Mouse (Mus musculus) c-Kit-positive CD71-negative TER-119-negative erythroid progenitor cells, embryonic 14.5 days (primary cell): ENCODE results near the gene Tex2.
A peak's percentile ranks its signal among the peaks of the same experiment; 100 is the strongest.
"Not testable (repeated sequence)": the region's sequence is repeated elsewhere in the genome, so short reads cannot be mapped to it uniquely, and the experiment has no call there.

ENCODE experiments used
- DNase-seq: peaks from one replicate; pipeline ENCODE4 v3.0.0-alpha.2; 2013; ENCODE audit warnings: low read depth

The Tex2 gene

DNA sequence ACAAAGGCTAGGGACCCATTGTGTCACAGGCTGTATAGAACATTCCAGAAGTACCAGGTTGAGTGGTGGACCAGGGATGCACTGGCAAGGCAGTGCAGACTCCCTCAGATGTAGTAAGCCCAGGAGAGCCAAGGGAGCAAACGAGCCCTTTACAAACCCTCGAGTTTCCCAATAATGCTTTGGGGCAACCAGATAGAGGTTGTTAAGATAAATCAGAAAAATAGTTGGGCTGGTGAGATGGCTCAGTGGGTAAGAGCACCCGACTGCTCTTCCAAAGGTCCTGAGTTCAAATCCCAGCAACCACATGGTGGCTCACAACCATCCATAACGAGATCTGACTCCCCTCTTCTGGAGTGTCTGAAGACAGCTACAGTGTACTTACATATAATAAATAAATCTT, 5.5 kb upstream of the Tex2 start:
- not testable (repeated sequence) for DNase-seq

DNA sequence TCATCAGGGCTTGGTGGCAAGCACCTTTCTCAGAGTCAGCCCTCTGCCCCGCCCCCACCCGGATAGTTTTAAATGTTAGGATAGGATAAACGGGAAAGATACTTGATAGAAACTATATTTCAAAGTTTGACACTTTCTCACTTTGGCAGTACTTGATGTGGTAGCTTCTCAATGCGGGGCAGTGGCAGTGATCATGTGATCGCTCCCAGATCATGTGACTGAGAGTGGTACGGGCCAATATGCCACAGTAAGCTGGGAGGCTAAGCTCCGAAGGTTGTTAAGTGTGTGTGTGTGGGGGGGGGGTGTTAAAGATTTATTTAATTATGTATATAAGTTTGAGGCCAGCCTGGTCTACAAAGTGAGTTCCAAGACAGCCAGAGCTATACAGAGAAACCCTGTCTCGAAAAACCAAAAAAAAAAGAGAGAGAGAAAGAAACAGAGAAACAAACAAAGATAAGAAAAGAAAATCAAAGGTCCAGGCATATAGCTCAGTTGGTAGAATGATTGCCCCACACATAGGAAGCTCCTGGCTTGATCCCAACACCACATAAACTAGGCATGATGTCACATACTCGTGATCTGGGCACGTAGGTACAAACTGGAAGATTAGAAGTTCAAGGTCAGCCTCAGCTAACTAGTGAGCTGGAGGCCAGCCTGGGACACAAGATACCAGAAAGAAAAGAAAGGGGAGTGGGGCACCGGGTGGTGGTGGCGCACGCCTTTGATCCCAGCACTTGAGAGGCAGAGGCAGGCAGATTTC, 4.8 kb upstream of the Tex2 start:
- no peak for DNase-seq

DNA sequence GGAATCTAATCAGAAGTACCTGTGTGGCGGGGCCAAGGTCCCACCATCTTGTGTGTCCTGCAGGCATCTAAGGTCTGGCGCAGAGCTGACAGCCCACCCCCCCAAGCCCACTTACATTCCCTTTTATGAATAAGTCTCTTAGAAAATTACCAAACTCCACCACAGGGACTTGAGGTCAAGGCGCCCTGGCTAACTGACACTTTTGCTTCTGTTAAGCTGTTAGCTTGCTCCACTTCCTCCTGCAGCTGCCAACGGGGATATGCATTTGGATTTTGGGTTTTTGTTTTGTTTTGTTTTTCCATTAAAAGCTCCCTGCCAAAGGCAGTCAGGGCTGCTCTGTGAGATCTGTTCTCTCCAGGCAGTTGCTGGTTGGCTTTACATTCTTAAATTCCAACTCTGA, 2.3 kb upstream of the Tex2 start:
- DNase-seq: no peak

DNA sequence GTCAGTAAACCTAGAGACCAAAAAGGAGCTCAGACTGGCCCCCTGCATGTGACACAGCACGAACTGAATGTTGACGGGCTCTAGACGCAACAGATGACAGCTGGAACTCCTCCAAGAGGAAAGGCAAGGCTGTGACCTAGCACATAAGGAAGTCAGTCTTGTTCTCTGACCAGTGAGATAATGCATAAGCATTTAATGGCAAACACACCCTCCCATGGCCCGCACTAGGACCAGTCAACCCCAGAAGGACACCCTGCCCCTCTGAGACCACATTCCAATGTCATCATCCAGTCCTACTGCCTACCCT, 1.1 kb upstream of the Tex2 start:
- DNase-seq: no peak

DNA sequence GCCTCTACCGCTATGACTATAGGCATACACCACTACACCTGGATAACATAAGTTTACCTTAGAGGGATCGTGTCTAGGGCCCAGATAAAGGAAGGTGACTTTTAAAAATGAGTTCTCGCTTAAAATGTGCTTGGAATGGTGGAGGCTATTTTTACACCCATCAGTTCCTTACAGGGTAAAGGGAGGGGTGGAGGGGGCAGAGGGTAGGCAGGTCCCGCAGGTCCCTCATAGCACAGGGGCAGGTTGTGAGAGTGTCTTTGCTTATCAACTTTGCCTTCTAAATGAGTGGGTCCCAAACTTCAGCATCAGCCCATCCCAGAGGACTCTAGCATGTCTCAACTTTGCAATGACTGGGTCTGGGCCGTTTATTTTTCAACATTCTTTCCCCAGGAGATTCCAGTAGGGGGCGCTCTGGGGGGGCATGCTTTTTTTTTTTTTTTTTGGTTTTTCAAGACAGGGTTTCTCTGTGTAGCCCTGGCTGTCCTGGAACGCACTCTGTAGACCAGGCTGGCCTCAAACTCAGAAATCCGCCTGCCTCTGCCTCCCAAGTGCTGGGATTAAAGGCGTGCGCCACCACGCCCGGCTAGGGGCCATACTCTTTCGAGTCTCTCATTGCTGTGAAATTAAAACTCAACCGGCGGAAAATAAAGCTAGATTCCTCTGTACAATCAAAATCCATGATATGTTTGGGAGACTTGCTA, 565 bp upstream of the Tex2 start:
- DNase-seq: no peak

DNA sequence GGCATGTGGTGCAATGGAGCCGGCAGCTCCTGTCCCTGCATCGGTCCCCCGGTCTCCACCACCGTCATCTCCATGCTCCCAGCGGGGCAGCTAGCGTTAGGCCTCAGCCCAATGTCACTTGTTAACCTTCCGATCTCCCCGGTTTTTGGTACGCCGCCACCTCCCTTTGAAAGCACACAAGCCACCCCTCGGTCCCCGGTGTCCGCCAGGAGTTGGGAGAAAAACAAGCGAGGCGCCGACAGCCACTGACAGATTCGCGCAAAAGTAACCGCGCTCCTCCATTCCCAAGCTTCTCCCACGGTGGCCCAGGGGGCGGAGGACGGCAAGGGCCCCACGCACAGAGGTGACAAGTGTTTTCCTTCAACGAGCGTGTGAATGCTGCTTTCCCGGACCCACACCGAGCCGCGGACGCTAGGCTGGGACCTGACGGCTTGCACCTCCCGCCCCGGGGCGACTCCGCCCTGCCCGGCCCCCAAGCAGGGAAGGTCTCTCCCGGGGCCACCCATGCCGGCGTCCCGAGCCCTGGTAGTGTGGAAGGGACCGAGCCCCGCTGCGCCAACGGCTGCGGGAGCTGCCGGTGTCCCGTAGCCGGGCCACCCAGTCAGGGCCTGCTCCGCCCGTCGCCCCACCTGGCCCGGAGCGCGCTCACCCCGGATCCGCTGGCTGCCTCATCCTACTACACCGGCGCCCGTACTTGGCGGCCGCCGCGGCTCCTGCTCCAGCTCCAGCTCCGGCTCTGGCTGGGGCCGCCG, 838 bp downstream of the Tex2 start:
- DNase-seq: no peak

DNA sequence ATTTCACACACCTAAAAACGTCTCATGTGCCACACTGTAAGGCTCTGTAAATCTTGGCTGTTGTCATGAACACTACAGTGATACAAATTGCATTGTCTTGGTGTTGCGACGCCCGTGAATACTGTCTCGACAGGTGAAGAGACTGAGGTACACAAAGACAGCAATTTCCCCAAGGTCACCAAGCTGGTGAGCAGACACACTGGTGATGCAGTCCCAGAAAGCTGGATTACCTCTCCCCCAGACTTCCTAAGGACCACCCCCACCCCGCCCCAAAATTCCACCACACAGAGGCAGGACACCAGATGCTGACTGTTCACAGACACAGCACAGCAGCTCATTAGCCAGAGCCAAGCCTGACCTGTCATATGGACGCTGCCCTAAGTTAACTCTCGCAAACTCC, 3.5 kb downstream of the Tex2 start:
- no peak for DNase-seq

DNA sequence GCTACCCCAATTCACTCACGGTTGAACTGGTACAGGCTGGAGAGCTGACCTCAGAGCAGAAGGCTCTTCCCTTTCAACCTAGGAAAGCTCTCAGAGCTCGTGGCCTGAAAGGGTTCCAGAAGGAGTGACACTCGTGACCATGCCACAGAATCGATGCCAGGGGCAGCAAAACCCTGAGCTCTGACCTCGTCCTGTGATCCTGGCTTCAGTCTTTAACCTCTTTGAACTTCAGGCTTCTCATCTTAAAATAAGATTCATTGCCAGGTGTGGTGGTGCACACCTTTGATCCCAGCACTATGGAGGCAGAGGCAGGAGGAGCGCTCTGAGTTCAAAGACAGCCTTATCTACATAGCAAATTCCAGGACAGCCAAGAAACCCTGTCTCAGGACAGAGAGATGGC, 5.9 kb downstream of the Tex2 start:
- DNase-seq: no peak

DNA sequence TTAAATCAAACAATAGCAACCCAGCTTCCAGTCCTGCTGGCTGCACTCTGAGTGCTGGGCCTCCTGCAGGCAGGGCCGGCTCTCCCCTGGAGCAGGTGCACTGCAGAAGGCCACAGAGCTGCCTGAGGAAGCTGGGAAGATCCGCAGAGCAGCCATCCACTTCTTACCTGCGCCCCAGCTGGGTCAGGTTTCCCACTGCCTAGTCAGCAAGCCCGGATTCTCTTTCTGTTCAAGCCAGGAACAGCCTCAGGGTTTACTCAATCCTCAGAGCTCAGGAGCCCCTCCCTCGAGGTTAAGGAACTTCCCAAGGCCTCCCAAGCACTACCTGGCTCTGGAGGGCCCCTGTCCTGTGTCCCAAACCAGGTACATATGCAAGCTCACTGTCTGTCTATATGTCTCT, 7.2 kb downstream of the Tex2 start:
- DNase-seq: no peak

DNA sequence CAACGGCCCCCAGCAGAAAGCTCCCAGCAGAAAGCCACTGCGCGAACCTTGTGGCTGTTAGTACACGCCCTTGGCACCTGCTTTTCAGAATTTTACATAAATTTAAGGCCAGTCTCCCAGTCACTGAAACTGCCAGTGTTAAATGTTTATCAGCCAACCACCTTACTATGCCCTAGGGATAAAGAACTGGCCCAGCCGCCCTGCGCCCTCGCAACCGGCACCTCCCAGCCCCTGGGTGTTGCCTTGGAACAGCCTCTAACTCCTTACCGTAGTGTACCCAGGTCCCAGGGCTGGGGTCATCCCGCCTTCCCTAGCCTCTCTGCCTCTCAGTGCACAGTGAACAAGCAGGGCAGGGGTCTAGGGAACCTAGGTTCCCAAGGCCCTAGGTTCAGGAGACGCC, 10.0 kb downstream of the Tex2 start:
- DNase-seq: no peak

DNA sequence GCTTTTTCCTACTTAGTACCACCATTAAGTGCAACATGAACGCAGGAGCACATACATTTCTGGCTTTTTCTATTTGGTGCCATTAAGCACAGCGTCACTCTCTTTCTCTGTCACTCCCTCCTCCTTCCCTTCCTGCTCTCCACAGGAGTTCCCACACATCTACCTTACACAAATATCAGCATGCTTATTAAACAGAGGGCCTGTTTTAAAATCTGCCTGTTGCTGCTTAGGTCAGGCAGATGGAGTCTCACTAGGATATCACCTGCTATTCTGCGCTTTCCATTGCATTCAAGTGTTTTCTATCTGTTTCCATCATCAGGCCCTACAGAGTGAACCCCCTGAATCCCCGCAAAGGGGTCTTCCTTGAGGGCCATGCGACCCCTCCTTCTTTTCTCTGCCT, 13.1 kb downstream of the Tex2 start:
- no peak for DNase-seq

DNA sequence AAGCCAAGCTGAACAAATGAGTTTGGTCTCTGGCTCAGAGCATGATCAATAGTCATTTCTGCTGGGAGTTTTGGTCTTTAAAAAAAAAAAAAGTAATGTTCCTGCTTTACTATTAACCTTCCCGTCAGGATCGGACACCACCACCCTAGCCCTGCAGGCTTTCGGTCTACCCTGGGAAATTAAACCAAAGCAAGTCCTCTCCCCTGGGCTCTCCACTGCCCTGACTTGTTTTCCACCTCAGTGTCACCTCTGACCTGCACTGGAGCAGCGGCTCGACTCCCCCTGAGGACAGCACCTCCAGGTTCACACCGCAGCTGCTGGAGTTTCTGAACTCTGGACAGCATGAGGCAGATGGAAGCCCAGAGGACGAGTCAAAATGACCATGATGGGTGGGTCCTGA, 13.9 kb downstream of the Tex2 start:
- no peak for DNase-seq

DNA sequence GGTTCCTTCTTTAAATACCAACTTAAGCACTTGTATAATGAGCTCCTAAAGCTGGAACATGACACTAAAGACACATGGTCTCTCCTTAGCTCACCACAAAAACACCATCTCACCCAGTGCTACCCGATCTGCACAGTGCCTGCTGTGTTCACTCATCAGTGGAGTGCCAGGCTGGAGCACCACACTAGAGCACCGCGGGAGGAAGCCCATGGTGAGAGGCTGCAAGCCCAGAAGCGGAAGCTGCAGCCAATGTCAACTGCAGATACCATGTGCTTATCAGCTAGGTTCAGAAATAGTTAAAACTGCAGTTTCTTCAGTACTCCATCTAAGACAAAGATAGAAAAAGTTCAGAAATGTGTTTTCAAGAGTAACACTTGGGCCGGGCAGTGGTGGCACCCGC, 14.9 kb downstream of the Tex2 start:
- peak; percentile 42 for DNase-seq

DNA sequence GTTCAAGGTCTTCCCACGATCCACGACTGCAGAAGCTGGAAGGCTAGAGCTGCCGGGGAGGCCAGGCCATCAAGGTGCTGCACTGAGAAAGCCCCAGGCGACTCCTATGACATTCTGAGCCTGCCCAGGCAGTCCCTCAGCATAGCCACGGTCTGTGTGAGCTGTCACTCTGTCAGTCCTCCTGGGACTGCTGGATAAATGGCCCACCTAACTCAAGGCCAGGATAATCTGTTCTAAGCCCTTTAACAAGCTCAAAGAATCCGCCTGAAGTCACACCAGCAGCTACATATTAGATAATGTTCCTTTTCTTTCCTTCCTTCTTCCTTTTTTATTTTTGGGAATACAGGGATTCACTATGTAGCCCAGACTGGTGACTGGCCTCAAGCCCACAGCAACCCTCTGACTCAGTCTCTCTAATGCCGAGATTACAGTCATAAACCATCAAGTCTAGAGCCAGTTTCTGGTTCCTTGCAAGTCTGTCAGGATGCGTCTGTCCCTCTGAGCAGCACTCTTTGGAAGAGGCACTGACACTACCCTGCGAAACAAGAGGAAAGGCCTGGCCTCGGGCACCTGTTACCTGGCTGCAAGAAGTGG, 15.4 kb downstream of the Tex2 start:
- DNase-seq: no peak

DNA sequence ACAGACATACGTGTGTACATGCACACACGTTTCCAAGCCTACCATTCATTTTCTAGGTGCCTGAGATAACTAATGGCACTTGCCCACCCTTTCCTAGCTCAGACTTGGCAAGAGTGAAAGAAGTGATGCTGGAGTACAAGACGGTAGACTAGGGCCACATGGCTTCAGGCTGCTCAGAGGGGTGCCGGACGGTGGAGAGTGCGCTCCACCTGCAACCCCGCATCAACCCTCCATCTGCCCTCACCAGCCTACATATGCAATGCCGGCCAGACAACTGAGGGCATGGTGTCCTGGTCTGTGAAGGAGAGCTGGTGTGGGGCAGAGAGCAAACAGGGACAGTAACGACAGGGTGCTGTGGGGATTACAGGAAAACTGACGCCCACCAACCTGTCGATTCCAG, 22.0 kb downstream of the Tex2 start:
- DNase-seq: no peak

DNA sequence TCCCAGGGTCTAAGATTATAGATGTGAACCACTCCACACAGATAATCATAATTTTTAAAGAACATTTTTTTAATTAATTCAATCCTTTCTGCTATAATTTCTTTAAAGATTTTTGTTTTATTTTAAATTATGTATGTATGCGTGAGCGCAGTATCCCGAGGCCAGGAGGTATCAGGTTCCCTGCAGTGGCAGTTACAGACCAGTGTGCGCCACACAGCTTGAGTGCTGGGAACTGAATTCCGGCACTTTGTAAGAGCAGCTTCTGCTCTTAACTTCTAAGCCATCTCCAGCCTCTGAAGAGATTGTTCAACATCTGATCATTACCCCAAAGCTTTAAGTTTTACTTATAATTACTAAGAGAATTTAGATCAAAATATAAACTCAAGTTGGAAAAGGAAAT, 23.1 kb downstream of the Tex2 start:
- no peak for DNase-seq

DNA sequence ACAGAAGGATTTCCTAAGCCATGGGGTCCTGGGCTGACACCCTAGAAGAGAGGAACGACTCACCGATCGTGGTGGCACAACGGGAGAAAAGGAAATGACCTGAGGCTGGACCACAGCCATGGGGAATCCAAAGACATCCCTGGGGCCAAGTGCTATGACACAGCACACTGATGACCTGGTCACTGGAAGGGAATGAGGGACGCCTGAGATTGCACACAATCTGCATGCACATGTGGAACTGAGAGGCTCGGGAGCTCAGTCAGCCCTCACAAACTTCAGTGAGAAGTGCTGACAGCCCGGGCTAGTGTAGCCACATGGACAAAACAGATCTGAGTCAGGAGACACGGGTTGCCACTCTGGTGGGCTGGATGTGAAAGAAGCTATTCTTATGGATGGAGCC, 24.4 kb downstream of the Tex2 start:
- no peak for DNase-seq

DNA sequence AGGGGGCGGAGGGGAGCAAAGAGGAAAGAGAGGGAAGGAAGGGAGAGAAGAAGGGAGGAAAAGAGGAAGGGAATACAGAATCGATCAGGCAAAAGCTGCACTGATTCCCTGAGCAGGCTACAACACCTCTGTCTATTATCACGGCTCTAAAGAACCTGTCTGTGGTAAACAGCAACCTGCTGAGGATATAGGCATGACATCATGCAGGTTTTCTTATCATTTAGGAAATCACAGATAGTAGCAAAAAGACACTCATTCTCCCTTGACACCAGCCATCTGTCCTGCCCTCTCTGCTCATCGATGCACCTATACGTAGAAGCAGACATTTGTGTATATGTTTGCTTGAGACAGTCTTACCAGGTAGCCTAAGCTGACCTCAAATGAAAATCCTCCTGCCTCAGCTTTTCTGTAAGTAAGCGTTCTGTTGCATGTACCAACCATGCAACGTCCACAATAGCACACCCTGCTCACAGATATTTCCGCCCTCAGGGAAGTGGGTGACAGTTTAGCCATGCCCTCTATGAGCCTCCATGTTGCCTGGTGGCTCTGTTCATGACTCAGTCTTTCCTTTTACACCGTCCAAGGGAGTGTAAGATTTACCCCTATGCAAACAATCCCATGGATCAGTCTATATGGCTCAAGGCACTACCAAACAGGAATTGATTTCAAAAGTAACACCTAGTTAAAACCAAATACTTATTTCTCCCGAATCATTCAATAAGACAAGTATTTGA, 25.3 kb downstream of the Tex2 start:
- no peak for DNase-seq

DNA sequence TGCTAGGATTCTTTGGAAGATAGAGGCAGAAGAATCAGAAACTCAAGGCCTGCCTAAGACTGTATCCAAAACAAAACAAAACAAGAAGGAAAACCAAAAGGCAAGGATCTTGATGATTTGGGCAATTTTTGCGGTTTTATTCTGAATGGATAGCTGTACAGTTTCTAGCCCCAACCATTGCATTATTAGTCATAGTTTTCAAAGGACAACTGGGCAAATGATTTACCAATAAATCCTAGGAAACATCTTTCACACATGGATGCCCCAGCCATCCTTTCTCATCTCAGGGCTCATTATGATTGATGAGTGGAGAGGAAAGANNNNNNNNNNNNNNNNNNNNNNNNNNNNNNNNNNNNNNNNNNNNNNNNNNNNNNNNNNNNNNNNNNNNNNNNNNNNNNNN, 29.4 kb downstream of the Tex2 start:
- DNase-seq: no peak

DNA sequence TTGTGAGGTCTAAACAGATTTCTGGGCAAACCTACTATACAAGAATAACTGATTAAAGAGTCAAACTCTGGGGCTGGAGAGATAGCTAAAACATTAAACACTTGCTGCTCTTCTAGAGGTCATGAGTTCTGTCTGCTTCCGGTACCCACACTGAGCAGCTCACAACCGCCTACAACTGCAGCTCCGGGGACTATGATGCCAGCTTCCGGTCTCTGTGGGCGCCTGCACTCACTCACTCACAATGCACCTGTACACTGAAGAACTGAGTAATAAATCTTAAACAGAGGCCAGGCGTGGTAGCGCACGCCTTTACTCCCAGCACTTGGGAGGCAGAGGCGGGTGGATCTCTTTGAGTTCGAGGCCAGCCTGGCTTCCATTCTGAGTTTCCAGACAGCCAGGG, 31.9 kb downstream of the Tex2 start:
- no peak for DNase-seq

DNA sequence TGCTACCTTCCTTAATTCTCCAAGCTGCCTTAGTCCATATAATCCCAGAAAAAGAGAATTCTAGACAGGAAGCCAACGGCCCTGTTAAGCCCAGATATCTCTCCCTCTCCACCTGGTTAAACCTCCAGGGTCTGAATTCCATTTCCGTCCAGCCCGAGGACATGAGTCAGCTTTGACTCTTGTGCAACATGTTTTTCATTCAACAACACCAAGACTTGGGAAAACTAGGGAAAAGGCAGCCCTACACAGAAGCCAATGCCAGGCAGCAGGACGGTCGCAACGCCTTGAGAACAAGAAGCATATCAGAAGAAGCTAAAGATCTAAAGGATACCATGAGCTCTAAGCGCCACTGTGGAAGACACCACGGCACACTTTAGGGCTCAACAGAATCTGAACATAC, 32.8 kb downstream of the Tex2 start:
- no peak for DNase-seq

DNA sequence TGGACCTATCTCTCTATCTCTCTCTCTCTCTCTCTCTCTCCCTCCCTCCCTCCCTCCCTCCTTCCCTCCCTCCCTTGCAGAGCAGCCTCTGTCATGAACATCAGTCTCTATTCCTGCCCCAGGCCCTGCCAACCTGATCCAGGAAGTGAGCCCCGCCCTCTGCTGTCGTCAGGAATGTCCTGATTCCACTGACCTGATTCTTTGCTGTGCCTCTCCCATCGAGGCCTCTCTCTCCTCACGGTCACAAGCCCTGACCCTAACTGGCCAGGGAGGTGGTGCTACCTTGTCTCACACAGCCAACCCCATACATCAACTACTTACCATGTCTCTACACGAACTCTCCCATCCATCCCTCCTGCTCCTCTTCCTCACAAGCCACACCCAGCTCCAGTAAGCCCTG, 33.3 kb downstream of the Tex2 start:
- no peak for DNase-seq
